Mouse (Mus musculus): ENCODE results near the gene Abcb8. TPM values are rescaled to one million over a fixed set of nuclear protein-coding genes. Genes with fewer than 3 reads are reported as not detected.
A peak's percentile ranks its signal among the peaks of the same experiment; 100 is the strongest.

The Abcb8 gene
- polyA plus RNA-seq, 1 experiment from 2014 or later = 53.6 TPM

DNA sequence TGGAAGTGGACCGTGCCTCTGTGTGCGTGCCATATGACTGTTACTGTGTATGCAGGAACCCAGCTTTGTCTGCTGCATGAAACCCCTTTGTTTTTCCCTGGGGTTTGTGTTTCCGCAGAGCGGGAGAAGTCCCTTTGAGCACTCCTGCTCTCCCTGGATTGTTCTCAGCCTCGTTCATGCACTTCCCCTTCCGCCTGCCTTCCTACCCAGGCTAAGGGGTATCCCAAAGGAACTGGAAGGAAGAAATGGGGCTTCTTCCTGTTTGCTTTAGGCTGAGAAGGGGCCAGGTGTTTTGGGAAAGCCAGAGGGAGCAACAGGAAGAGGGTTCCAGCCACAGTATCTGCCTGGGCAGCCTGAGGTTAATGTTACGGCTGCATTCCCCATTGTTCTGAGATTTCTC is 62.1 kb downstream of the Abcb8 start:
- no peak for DNase-seq (ENCODE audit: low spot score)
- H3K27me3 ChIP-seq (replicated peaks; ENCODE audit: low read depth, poor library complexity, severe bottlenecking) = 0 out of 2 replicates have a peak, but pooled peaks cover 3% of the 10 kb centered on the region
- 62% methylated on average over 7 of the region's 7 CpGs for WGBS
- 0 out of 2 replicates have a peak overlapping the region, but pooled peaks have one; percentile 51 for H3K27ac ChIP-seq (replicated peaks)
- no peaks in the 10 kb centered on the region for H3K9me3 ChIP-seq
- peak overlapping the region; percentile 23 for H3K4me3 ChIP-seq
- peaks cover 55% of the 10 kb centered on the region for H3K36me3 ChIP-seq (replicated peaks)
- peaks cover 53% of the 10 kb centered on the region for H3K4me1 ChIP-seq

Other genes with a start within 250 kb of the Abcb8 start
- 18.8 and 21.0 TPM in 2 replicates for gene Nupl2, start 228.7 kb upstream of the Abcb8 start, polyA plus RNA-seq (2016; fragmentation: Nextera tagmentation; extraction: Ambion mirVana)
- 10.9 and 13.7 TPM in 2 replicates for gene Kcnh2, start 42.1 kb upstream of the Abcb8 start, polyA plus RNA-seq (2016; fragmentation: Nextera tagmentation; extraction: Ambion mirVana)
- 7.6 and 7.7 TPM in 2 replicates for gene Nos3, start 28.9 kb upstream of the Abcb8 start, polyA plus RNA-seq (2016; fragmentation: Nextera tagmentation; extraction: Ambion mirVana)
- 0.69 and 0.83 TPM in 2 replicates for gene Atg9b, start 1.5 kb upstream of the Abcb8 start, polyA plus RNA-seq (2016; fragmentation: Nextera tagmentation; extraction: Ambion mirVana)
- 0.31 and 0.34 TPM in 2 replicates for gene Asic3, start 19.7 kb downstream of the Abcb8 start, polyA plus RNA-seq (2016; fragmentation: Nextera tagmentation; extraction: Ambion mirVana)
- gene Cdk5, start 29.9 kb downstream of the Abcb8 start, polyA plus RNA-seq (2016; fragmentation: Nextera tagmentation; extraction: Ambion mirVana) = 46.9 and 50.7 TPM in 2 replicates
- gene Slc4a2, start 30.2 kb downstream of the Abcb8 start, polyA plus RNA-seq (2016; fragmentation: Nextera tagmentation; extraction: Ambion mirVana) = 35.1 and 38.4 TPM in 2 replicates
- gene Fastk, start 51.6 kb downstream of the Abcb8 start, polyA plus RNA-seq (2016; fragmentation: Nextera tagmentation; extraction: Ambion mirVana) = 100 and 109 TPM in 2 replicates
- gene Tmub1, start 54.2 kb downstream of the Abcb8 start, polyA plus RNA-seq (2016; fragmentation: Nextera tagmentation; extraction: Ambion mirVana) = 24.7 and 25.0 TPM in 2 replicates
- 30.8 and 36.6 TPM in 2 replicates for gene Agap3, start 58.5 kb downstream of the Abcb8 start, polyA plus RNA-seq (2016; fragmentation: Nextera tagmentation; extraction: Ambion mirVana)
- gene Gbx1, start 133.5 kb downstream of the Abcb8 start, polyA plus RNA-seq (2016; fragmentation: Nextera tagmentation; extraction: Ambion mirVana) = 0.34 and 0.99 TPM in 2 replicates
- 0.29 TPM in 1 of 2 replicates, not detected in the other for gene Asb10, start 147.3 kb downstream of the Abcb8 start, polyA plus RNA-seq (2016; fragmentation: Nextera tagmentation; extraction: Ambion mirVana)
- 0.07 and 0.08 TPM in 2 replicates for gene 4931409K22Rik, start 163.1 kb downstream of the Abcb8 start, polyA plus RNA-seq (2016; fragmentation: Nextera tagmentation; extraction: Ambion mirVana)
- gene Abcf2, start 183.8 kb downstream of the Abcb8 start, polyA plus RNA-seq (2016; fragmentation: Nextera tagmentation; extraction: Ambion mirVana) = 181 and 183 TPM in 2 replicates
- gene Chpf2, start 193.1 kb downstream of the Abcb8 start, polyA plus RNA-seq (2016; fragmentation: Nextera tagmentation; extraction: Ambion mirVana) = 14.8 and 19.6 TPM in 2 replicates
- 22.2 and 24.8 TPM in 2 replicates for gene Smarcd3, start 230.7 kb downstream of the Abcb8 start, polyA plus RNA-seq (2016; fragmentation: Nextera tagmentation; extraction: Ambion mirVana)

Measured in embryonic facial prominence, embryonic 10.5 days (tissue).